Mouse (Mus musculus) B cell, adult 62 days (primary cell): ENCODE data around the gene Gm7982. TPM values are rescaled to one million over a fixed set of nuclear protein-coding genes. Genes with fewer than 3 reads are reported as not detected.

Source experiments
- total RNA-seq: library from RNA; stranded (reverse); gene quantifications from 4 replicates; pipeline ENCODE4 v1.2.4, GENCODE M21; 2023

The Gm7982 gene
- not detected in 4 replicates for total RNA-seq

DNA sequence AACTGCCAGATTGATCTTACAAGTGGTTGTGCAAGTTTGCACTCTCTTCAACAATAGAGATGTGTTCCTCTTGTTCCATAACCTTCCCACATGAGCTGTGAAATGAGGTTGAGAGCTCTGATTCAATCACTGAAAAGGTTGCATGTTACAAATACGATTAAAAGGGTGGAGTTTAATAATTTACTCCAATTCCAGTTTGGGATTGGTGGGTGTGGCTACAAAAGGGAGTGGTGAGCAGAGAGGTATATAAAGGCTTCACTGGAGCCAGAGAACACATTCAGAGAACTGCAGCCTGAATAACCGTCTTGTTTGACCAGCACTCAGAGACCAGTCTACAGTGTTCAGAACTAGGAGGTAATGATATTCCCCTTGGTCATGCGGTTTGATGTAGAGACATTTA, at the start of gene Gm7982:
Gm7982 (plus strand) TSS at position 301 of the 400 bp plus-strand sequence.

DNA sequence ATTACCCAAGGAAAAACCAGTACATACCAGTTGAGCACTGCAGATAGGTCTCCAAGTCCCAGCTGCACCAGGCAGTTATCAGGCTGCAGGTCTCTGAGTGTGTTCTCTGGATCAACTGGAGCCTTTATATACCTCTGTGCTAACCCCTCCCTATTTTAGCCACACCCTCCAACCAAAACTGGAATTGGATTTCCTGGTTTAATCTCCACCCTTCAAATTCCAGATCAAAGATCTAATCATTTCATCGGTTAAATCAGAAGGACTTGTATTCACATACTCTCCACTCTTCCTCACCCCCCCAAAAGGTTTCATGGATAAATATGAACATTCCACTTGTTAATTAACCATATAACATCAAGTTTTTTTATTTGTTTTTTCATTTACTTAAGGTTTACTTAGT, 5.7 kb upstream of the Gm7982 start, which contains the start of gene Gm7978:
Gm7978 (minus strand) TSS at position 101 of the 400 bp plus-strand sequence.

GRCm38 (mm10) chr5:95775690-95776089, 33.9 kb downstream of the Gm7982 start, which contains the start of gene E330014E10Rik:
Gene E330014E10Rik, plus strand, starts transcription at chr5:95775990.

Other genes with a start within 250 kb of the Gm7982 start
- gene Gm3286, start 231.3 kb upstream of the Gm7982 start, total RNA-seq, result not detected in 4 replicates
- not detected in 4 replicates for gene Gm7971, start 147.1 kb upstream of the Gm7982 start, total RNA-seq
- gene Gm7978, start 5.8 kb upstream of the Gm7982 start, total RNA-seq, result not detected in 4 replicates
- gene E330014E10Rik, start 34.0 kb downstream of the Gm7982 start, total RNA-seq, result not detected in 4 replicates
- gene Cxcl13, start 214.9 kb downstream of the Gm7982 start, total RNA-seq, result not detected in 4 replicates